Mouse (Mus musculus) C2C12 (cell line): ENCODE measurements around the gene Gm17651.

Source experiments
- CEBPB ChIP-seq: IDR thresholded peaks from one replicate; pipeline ENCODE4 v1.6.1; 2011; ENCODE audit warnings: low read depth, mild to moderate bottlenecking, control low read depth, moderate library complexity
- CTCF ChIP-seq: IDR thresholded peaks from one replicate; pipeline ENCODE4 v1.5.1; 2011; ENCODE audit not compliant: control insufficient read depth, insufficient read depth, insufficient read length
- MYOD1 ChIP-seq: IDR thresholded peaks from one replicate; pipeline ENCODE4 v1.6.1; 2011; ENCODE audit warnings: low read depth; ENCODE audit not compliant: control insufficient read depth, insufficient read length
- USF1 ChIP-seq: IDR thresholded peaks from one replicate; pipeline ENCODE4 v1.6.1; 2011; ENCODE audit warnings: low read depth, mild to moderate bottlenecking, control low read depth, moderate library complexity

DNA sequence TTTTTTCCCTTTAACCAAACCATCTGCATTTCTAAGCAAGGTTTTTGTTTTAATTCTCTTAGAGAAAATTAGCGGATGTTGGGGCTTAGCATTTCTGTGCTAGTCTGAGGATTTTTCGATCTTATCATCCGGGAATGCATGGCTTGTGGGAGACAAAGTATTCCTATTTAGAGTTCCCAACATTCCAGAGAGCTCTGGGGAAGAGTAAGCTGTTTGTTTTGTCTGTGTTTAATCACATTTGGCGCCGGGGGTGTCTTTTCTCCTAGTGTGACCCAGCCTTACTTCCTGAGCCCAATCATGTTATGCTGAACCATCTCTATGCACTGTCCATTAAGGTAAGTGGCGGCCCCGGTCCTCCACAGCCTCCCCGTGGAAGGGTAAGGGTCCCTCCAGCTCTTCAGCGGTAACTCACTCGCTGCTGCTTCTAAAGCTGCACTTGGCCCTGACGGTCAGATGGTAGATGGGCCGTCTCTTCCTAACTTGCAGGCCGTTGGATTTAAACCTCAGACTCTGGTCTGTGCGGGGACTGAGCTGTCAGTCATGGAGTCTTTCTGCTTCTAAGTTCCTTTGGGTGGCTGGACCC is 7.3 kb downstream of the Gm17651 start:
- TF ChIP-seq CTCF, result no peak
- TF ChIP-seq MYOD1, result no peak
- TF ChIP-seq CEBPB, result no peak
- no peak for TF ChIP-seq USF1
